Mouse (Mus musculus) intestine, embryonic 15.5 days (tissue): ENCODE results near the gene Tk1. TPM values are rescaled to one million over a fixed set of nuclear protein-coding genes. Genes with fewer than 3 reads are reported as not detected.
"Not testable (repeated sequence)": the region's sequence is repeated elsewhere in the genome, so short reads cannot be mapped to it uniquely, and the experiment has no call there.

Source experiments
- ATAC-seq: fragments of 200-750 bp; cut with Nextera tagmentation; 2 replicates; pipeline ENCODE4 v1.8.0; 2017; ENCODE audit warnings: moderate TSS enrichment, moderate library complexity
- H3K27ac ChIP-seq: fragments of 300-500 bp; sonication (generic); 2 replicates; pipeline ENCODE4 v1.5.1; 2015; ENCODE audit warnings: mild to moderate bottlenecking, inconsistent platforms
- H3K27me3 ChIP-seq: fragments of 300-500 bp; sonication (generic); replicated peaks from 2 replicates; pipeline ENCODE4 v1.6.1; 2015; ENCODE audit warnings: inconsistent platforms
- H3K36me3 ChIP-seq: fragments of 300-500 bp; sonication (generic); 2 replicates; pipeline ENCODE4 v1.6.1; 2015; ENCODE audit warnings: inconsistent platforms
- H3K4me1 ChIP-seq: fragments of 300-500 bp; sonication (generic); replicated peaks from 2 replicates; pipeline ENCODE4 v1.6.1; 2015; ENCODE audit warnings: inconsistent platforms
- H3K4me2 ChIP-seq: fragments of 300-500 bp; sonication (generic); replicated peaks from 2 replicates; pipeline ENCODE4 v1.6.1; 2015; ENCODE audit warnings: mild to moderate bottlenecking, inconsistent platforms
- H3K4me3 ChIP-seq: fragments of 300-500 bp; sonication (generic); replicated peaks from 2 replicates; pipeline ENCODE4 v1.5.1; 2015; ENCODE audit warnings: inconsistent platforms
- H3K9ac ChIP-seq: fragments of 300-500 bp; sonication (generic); 2 replicates; pipeline ENCODE4 v1.6.1; 2015; ENCODE audit warnings: inconsistent platforms
- H3K9me3 ChIP-seq: fragments of 300-500 bp; sonication (generic); 2 replicates; pipeline ENCODE4 v1.6.1; 2016; ENCODE audit warnings: inconsistent platforms
- WGBS: fragments of 180-500 bp; shearing (Covaris S2); methylation state at CpG from one replicate; pipeline ENCODE4 v1.1.7; 2015; 5-methylcytosine and 5-hydroxymethylcytosine counted together
- polyA plus RNA-seq: library from polyadenylated mRNA; unstranded; fragments of >200 nt; fragmentation: Nextera tagmentation; extraction: Ambion mirVana; gene quantifications from 2 replicates; pipeline ENCODE4 v1.2.1, GENCODE M21; 2015

The Tk1 gene
- polyA plus RNA-seq, 1 experiment from 2014 or later: 144 TPM

DNA sequence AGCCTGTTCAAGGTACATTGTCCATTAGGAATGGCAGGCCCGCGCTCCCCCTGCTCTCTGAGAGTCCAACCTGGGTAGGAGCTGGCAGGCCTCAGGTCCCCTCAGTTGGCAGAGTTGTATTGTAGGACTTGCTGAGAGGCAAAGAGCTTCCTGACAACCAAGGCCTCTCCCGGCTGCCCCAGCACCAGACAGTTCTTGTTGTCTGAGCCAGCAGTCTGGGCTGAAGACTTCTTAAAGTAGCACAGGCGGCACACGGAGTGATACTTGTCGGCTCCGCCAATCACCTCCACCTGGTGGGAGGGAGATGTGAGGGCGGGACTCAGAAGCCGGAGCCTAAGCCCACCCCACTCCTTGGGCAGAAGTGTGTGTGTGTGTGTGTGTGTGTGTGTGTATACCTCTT is 10.0 kb downstream of the Tk1 start:
- H3K27me3 ChIP-seq, H3K4me2 ChIP-seq, H3K4me1 ChIP-seq, H3K4me3 ChIP-seq, H3K27ac ChIP-seq, H3K9me3 ChIP-seq, ATAC-seq, H3K9ac ChIP-seq: not testable (repeated sequence)
- peaks cover 56% of the 10 kb centered on the region for H3K36me3 ChIP-seq
- WGBS: 75% methylated on average over 9 of the region's 9 CpGs

DNA sequence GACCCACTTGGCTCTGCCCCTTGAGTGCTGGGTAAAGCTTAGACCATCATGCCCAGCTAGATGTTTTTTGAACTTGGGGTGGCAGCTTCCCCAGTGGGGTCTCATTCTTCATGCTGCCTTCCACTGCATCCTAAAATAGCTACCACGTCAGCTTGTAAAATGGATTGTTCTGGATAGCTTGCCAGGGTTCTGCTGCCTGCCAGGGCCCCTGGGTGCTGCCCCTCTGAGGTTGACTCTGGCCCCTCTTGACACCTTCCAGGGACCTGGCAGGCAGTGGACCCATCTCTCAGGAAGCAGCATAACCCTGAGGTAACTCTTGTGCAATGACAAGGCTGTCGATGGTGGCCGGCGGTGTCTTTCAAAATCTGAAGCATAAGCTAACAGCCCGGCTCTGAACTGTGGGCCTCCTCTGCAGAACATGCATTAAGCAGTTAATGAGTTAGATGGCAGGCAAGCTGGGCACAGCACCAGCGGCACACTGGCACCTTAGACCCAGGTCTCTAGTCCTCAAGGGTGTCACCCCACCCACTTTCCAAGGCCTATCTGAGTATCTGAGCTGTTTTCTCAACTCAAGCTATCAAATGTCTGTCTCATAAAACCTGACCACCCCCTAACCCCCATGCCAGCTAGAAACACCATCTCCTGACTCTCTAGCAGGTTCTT is 11.1 kb downstream of the Tk1 start:
- Histone ChIP-seq H3K27ac (no peak overlapping the region), H3K9ac (no peak overlapping the region), H3K27me3 (no peaks in the 10 kb centered on the region), H3K4me3 (no peak overlapping the region), H3K36me3 (peaks cover 50% of the 10 kb centered on the region), H3K4me1 (peaks cover 14% of the 10 kb centered on the region), H3K9me3 (no peaks in the 10 kb centered on the region), H3K4me2 (no peak overlapping the region)
- WGBS: 91% methylated on average over 6 of the region's 6 CpGs
- ATAC-seq: no peak

DNA sequence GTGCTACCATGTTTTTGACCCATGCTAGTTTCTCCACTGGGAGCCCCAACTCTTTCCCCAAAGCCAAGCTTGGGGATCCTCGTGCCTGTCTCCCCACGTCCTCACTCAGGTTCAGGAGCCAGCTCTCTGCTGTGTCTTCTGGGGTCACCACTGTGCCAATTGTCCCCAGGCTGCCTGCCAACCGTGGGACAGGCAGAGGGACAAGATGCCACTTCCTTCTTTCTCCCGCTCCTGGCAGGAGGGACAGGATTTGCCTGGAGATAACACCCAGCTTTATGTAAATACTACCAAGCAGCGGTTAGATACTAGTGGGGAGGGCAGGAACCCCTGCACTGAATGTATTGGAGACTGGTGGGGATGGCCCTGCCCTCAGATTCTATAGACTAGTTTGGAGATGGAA is 12.0 kb downstream of the Tk1 start:
- ATAC-seq: no peak
- H3K4me2 ChIP-seq: no peak overlapping the region
- H3K4me3 ChIP-seq: no peak overlapping the region
- no peaks in the 10 kb centered on the region for H3K9me3 ChIP-seq
- H3K27ac ChIP-seq: 0 out of 2 replicates have a peak overlapping the region, but pooled peaks have one; percentile 13
- no peak overlapping the region for H3K9ac ChIP-seq
- WGBS: 61% methylated on average over 5 of the region's 5 CpGs
- peaks cover 42% of the 10 kb centered on the region for H3K36me3 ChIP-seq
- H3K4me1 ChIP-seq: peaks cover 19% of the 10 kb centered on the region
- H3K27me3 ChIP-seq: no peaks in the 10 kb centered on the region

DNA sequence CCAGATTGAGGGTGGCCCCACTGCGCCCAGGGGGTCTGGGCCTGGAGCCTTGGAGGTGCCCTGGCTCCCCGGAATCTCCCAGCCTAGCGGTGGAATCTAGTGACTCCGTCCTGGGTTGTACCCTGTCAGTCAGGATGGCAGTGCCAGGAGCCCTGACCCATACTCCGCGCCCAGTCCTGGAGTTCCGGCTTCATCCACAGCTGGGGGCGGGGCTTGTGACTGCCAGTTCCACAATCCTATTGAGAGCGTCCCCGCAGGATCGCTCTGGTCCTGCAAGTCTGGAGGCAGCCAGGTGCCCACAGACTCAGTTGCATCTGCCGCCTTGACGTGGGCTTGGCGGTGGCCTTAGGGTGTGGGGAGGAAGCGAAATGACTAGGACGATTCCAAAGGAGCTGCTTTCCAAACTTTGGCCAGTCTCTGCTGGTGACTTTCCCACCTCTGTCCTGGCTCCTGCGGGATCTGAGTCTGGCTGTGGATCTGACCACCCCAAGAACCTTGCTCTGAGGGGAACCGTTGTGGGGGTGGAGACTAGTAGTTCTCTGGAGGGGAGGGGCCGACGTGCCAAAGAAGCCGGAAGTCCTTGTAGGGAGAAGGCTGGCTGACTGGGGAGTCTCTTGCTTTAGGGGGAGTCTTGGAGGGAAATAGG is 15.4 kb downstream of the Tk1 start:
- Histone ChIP-seq H3K9ac (peak overlapping the region; percentile 77), H3K4me2 (peak overlapping the region; percentile 95), H3K27ac (peak overlapping the region; percentile 89), H3K9me3 (no peaks in the 10 kb centered on the region), H3K36me3 (peaks cover 31% of the 10 kb centered on the region), H3K4me3 (peak overlapping the region; percentile 82), H3K4me1 (peaks cover 19% of the 10 kb centered on the region), H3K27me3 (no peaks in the 10 kb centered on the region)
- peak; percentile 90 for ATAC-seq
- under 1% methylated on average over 21 of the region's 21 CpGs for WGBS

DNA sequence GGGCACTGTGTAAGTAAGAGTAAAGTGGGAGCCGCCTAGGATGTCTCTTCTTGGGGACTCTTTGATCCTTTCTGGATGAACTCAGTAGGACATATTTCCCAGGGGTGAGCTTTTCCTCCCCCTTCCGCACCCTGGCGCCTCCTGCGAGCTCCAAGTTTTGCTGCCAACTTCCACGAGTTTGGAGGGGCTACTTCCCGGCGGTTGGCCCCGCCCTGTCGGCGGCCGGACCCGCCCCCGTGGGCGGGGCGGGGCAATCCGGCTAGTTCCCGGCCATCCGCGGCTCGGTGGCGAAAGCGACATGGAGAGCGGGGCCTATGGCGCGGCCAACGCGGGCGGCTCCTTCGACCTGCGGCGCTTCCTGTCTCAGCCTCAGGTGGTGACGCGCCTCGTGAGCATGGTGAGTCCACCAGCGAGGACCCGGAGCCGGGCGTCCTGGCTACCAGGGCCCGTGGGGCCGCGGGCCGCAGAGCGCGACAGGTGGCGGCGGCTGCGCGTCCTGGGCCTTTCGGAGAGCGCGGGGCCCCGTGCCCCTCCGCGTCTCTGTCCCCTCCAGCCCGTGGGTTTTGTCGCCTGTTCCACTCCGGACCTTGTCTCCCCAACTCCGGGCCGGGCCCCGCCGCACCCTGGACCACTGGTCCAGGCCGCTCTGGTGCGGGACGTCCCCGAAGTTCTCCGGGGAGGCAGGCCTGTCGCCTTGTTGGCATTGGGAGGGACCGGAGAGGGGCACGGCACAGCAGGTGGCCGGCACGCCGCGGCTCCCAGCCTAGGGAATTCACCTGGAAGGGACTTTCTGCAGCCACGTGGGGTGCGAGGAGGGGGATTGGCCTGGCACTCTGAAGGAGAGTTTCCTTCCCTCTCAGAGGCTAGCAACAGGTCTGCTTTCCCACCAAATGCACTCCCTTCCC is 16.2 kb downstream of the Tk1 start, which contains the start of the genes Gm20708 and Syngr2:
Gene Gm20708 (plus strand): TSS at position 262 of the 905 bp plus-strand sequence.
Gene Syngr2 (plus strand): TSS at position 262 of the 905 bp plus-strand sequence.
- Histone ChIP-seq H3K4me1 (peaks cover 19% of the 10 kb centered on the region), H3K9ac (peak within 1 kb of the TSS; percentile 77), H3K9me3 (no peaks in the 10 kb centered on the region), H3K36me3 (peaks cover 25% of the 10 kb centered on the region), H3K4me3 (peak within 1 kb of the TSS; percentile 82), H3K27me3 (no peaks in the 10 kb centered on the region), H3K4me2 (peak within 1 kb of the TSS; percentile 95), H3K27ac (peak within 1 kb of the TSS; percentile 89)
- WGBS: under 1% methylated on average over 74 of the region's 75 CpGs
- ATAC-seq: peak; percentile 83

GRCm38 (mm10) chr11:117806781-117807180 is 19.1 kb downstream of the Tk1 start:
- no peak for ATAC-seq
- no peaks in the 10 kb centered on the region for H3K27me3 ChIP-seq
- no peak overlapping the region for H3K9ac ChIP-seq
- WGBS: 91% methylated on average over 6 of the region's 6 CpGs
- H3K4me1 ChIP-seq: peaks cover 19% of the 10 kb centered on the region
- H3K4me3 ChIP-seq: no peak overlapping the region
- no peak overlapping the region for H3K27ac ChIP-seq
- no peak overlapping the region for H3K4me2 ChIP-seq
- H3K9me3 ChIP-seq: no peaks in the 10 kb centered on the region
- no peaks in the 10 kb centered on the region for H3K36me3 ChIP-seq

- H3K9ac ChIP-seq: no peak overlapping the region
- ATAC-seq: no peak
- H3K4me1 ChIP-seq: peaks cover 4% of the 10 kb centered on the region
- H3K4me3 ChIP-seq: no peak overlapping the region
- H3K27ac ChIP-seq: no peak overlapping the region
- H3K9me3 ChIP-seq: no peaks in the 10 kb centered on the region
- H3K36me3 ChIP-seq: no peaks in the 10 kb centered on the region
- H3K4me2 ChIP-seq: no peak overlapping the region
- WGBS: 87% methylated on average over 3 of the region's 3 CpGs
- no peaks in the 10 kb centered on the region for H3K27me3 ChIP-seq
Measured at GRCm38 (mm10) chr11:117803166-117803688, 22.7 kb downstream of the Tk1 start.

DNA sequence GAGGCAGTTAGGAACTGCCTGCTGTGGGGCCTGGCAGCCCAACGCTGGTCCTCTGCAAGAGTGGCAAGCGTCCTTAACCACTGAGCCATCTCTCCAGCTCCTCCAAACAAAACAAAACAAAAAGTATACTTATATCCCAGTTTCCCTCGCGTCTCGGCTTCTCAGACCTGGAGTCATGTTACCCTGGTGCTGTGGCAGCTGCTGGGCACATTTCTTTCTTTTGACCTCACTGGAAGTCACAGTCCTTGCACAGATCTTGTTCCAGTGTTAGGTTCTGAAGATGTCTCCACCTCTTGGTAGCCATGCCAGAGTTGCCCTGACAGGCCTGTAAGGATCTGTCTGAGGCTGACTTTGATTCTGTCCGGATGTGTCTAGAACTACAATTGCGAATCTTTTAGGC is 24.2 kb downstream of the Tk1 start:
- no peaks in the 10 kb centered on the region for H3K9me3 ChIP-seq
- no peak for ATAC-seq

GRCm38 (mm10) chr11:117800038-117800437 is 25.9 kb downstream of the Tk1 start:
- WGBS: 82% methylated on average over 7 of the region's 7 CpGs
- Histone ChIP-seq H3K27ac (no peak overlapping the region), H3K4me1 (peaks cover 14% of the 10 kb centered on the region), H3K9ac (no peak overlapping the region), H3K9me3 (no peaks in the 10 kb centered on the region), H3K36me3 (no peaks in the 10 kb centered on the region), H3K27me3 (no peaks in the 10 kb centered on the region), H3K4me2 (no peak overlapping the region), H3K4me3 (no peak overlapping the region)
- ATAC-seq: no peak

More for the DNA sequence above, 24.2 kb downstream of the Tk1 start:
- WGBS: 74% methylated on average over 7 of the region's 7 CpGs
- no peak overlapping the region for H3K27ac ChIP-seq
- H3K4me3 ChIP-seq: no peak overlapping the region
- no peak overlapping the region for H3K4me2 ChIP-seq
- H3K36me3 ChIP-seq: no peaks in the 10 kb centered on the region
- peaks cover 14% of the 10 kb centered on the region for H3K4me1 ChIP-seq
- H3K9ac ChIP-seq: no peak overlapping the region
- H3K27me3 ChIP-seq: no peaks in the 10 kb centered on the region

DNA sequence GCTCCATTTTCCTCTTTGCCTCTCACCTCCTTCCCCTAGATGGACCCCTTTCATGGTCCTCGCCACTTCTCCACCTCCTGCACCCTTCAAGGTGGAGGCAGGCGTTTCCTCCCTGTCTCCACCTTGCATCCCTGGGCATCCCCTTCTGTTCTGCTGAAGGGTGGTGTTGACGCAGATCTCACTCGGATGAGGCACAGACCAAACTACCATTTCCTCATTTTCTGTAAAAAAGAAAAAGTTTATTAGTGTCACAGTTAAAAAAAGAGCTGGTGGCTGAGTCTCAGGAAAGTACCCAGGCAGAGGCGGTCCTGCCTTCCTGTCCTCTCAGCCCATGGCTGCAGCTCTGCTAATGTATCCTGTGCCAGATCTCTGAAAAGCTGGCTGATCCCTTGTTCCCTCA is 26.7 kb downstream of the Tk1 start:
- Histone ChIP-seq H3K9me3 (no peaks in the 10 kb centered on the region), H3K36me3 (no peaks in the 10 kb centered on the region), H3K27me3 (no peaks in the 10 kb centered on the region), H3K27ac (no peak overlapping the region), H3K4me3 (no peak overlapping the region), H3K4me2 (no peak overlapping the region), H3K4me1 (peaks cover 14% of the 10 kb centered on the region), H3K9ac (no peak overlapping the region)
- no peak for ATAC-seq
- WGBS: 64% methylated on average over 5 of the region's 5 CpGs

DNA sequence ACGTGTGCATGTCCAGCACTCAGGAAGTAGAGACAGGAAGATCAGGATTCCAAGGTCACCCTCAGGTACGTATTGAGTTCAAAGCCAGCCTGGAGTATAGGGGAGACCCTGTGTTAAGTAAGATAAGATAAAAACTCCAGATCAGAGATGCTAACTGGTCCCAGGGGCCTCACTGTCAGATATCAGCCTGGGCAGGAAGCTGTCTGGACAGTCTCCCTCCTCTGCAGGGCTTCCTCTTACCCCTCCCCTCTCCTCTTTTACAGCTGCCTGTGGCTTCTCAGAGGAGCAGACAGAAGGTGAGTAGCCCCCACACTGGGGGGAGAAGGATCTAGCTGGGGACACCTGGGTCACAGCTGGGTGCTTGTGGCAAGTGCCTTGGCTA is 27.7 kb downstream of the Tk1 start:
- H3K4me3 ChIP-seq: no peak overlapping the region
- H3K4me2 ChIP-seq: no peak overlapping the region
- H3K9me3 ChIP-seq: no peaks in the 10 kb centered on the region
- H3K27ac ChIP-seq: 0 out of 2 replicates have a peak overlapping the region, but pooled peaks have one; percentile 1
- H3K36me3 ChIP-seq: no peaks in the 10 kb centered on the region
- 22% methylated on average over 2 of the region's 2 CpGs for whole genome bisulfite sequencing
- H3K27me3 ChIP-seq: no peaks in the 10 kb centered on the region
- no peak overlapping the region for H3K9ac ChIP-seq
- ATAC-seq: peak; percentile 46; the same call in 1 of the 2 replicates
- H3K4me1 ChIP-seq: peaks cover 14% of the 10 kb centered on the region
